Mouse (Mus musculus) embryonic fibroblast, embryonic 13.5 days (primary cell): ENCODE results near the gene Mki67.

ENCODE experiments used
- CTCF ChIP-seq: IDR thresholded peaks from 2 replicates; pipeline ENCODE4 v1.5.1; 2011; ENCODE audit warnings: mild to moderate bottlenecking, control low read depth, low read length, moderate library complexity, borderline replicate concordance; ENCODE audit not compliant: insufficient read depth
- POLR2A ChIP-seq: IDR thresholded peaks from 2 replicates; pipeline ENCODE4 v1.6.1; 2011; ENCODE audit warnings: low read depth, mild to moderate bottlenecking, control low read depth, low read length, moderate library complexity

GRCm38 (mm10) chr7:135646976-135647375 lies 69.2 kb downstream of the Mki67 start:
- TF ChIP-seq CTCF (no peak), POLR2A (no peak)
